Mouse (Mus musculus): ENCODE results near the gene Slc8a1. TPM values are rescaled to one million over a fixed set of nuclear protein-coding genes. Genes with fewer than 3 reads are reported as not detected.

Slc8a1 gene
- polyA plus RNA-seq (2017; shearing (Covaris generic)), result under 1 TPM in 1 of 2 experiments, not detected in 1; 0.03 TPM

DNA sequence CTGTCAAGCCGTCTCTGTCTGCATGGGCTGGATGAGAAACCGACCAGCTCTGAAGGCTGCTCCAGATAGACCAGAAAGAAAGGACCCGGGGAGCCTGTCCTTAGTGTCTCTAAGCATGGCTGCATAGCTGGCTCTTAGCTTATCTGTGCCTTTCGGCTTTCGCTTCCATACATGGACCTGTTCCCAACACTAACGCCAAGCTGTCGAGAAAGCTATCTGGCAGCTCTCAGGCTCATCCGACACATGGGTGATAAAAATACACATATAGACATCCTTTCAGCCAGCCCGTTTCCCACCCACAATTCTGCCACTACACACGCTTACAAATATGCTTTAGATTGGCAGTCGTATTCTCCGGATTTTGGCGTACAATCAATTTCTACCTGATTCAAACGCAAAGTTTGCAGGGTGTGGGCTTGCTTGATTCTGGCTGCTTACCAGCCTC lies at the start of gene Slc8a1:
Gene Slc8a1 (minus strand): TSS at position 67 of the 445 bp plus-strand sequence.
- no peak for ATAC-seq

DNA sequence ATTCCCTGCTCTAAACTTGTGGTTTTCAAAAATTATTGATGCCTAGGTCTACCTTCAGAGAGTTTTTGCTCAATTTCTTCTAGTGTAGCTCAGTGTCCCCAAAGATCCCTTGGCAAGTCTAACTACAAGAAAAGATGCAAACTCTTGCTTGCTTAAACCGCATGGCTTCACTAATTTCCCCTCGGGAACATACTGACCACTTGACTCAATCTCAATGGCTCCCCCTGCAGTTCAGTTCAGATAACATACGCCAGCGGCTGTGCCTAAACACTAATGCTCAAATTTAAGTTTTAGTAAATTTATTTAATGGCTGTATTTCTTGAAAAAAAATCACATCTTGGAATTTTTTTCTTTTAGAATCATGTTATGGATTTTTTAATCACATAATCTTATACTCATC lies 49.2 kb upstream of the Slc8a1 start:
- no peak for ATAC-seq

DNA sequence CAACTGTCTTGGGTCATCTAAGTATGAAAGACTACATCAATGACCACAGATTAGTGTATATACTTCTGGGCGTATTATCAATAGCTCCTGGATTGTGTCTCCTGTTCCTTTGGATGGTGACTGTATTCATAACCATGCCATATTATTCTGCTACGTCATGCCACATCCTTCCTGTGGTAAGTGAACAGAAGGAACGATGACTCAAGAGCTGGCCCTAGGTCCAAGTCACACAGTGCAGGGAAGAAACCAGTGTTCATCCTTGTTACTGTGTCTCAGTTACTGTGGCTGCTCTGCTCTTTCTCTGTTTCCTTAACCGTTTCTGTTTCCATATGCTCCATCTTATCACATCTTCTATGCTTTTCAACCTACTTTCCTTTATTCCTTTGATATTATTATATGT lies 44.1 kb upstream of the Slc8a1 start:
- ATAC-seq, result no peak

DNA sequence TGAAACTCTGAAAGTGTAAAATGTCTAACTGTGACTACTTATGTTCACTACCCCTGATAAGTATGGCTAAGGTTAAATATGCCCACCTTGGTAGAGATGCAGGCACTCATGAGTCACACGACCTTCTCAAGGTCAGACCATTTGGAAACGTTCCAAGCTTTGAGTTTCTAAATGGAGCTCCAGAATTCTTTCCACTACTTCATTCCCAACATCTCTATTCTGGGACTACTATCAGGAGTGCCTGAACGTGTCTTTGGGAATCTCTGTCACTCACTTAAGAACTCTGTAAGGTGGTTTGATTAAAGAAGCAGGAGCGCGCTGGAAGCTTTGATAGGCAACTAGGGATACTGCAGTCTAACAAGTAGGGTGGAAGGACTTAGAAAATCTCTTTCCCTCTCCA lies 43.3 kb upstream of the Slc8a1 start:
- ATAC-seq, result no peak

DNA sequence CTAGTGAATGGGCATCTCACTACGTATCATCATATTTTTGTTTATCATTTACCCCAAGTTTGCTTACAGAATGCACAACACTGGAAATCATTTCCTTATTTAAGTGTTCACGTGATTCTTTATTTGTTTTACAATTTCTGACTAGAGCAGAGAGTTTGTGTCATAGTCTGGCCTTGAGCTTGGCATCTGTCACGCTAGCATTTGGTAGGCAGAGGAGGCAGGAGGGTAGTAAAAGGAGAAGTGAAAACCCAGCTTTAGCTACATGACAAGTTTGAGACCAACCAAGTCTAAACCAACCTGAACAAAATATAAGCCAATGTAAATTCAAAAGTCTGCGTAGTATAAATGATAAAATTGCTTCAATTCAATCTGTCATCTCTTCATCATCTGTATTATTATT lies 41.7 kb upstream of the Slc8a1 start:
- no peak for ATAC-seq

DNA sequence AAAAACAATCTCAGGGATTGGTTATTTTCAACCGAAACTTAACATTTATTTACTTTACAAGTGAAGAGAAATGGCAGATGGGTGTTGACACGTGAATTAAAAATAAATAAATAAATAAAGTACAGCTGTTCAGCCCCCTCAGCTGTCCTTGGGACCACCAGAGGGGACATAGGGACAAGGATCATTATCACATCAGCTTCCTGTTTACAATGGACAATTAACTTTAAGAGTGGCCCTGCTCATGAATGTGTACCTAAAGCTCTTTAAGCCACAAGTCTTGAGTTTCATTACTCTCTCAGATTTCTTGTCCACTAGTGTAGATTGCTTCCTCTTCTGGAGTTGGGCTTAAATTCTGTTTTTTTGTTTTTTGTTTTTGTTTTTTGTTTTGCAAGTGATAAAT lies 12.5 kb upstream of the Slc8a1 start:
- ATAC-seq, result no peak

DNA sequence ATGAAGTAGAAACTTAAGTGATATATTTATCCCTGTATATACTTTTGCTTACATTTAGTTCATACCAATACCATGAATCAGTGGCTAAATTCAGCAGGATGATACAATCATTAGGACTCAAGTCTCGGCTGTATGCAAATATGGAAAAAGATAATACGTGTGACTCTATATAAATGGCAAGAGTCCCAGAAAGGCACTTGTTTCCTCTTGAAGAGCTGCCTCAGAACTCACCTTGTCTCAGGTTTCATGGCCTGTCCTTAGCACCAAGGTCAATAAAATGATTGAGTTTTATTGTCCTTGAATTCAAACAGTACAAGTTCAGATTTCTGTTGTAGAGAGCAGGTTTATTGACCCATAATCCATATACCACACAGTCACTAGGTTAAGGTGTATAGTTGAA lies 4.9 kb upstream of the Slc8a1 start:
- ATAC-seq, result no peak

DNA sequence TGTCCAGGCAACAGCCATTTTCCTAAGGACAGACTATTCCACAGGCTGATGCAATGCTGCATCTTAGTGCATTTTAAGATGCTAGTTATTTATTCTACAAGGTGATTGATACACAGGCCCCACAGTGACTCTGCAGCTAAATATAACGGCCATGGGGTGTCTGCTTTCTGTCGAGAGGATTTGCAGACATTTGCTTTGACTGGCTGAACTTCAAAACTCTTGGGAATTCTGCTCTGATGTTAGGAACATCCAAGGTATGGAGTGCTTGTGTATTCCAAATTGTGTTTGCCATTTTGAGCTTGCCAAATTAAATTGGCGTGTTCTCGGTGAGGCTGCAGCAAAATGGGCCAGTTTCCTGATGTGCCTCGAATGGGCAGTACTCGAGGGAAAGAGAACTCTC lies 2.4 kb upstream of the Slc8a1 start:
- ATAC-seq, result no peak

DNA sequence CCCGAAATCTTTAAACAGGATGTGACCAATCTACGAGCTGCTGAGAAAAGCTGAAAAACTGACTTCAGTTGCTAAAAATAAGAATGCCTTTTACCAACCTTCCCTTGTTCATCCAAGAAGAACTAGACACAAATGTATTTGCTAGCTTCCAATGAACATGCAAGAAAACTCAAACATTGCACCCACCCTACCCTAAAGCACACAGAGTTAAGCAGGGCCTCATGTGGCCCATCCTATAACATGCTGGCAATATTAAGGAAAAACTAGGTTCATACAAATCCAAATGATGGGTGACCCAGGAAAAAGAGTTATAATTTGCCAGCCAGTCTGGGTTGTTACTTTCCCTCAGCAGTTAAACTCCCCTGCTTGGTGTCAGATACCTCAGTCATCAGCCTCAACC lies 398 bp downstream of the Slc8a1 start:
- ATAC-seq, result no peak

DNA sequence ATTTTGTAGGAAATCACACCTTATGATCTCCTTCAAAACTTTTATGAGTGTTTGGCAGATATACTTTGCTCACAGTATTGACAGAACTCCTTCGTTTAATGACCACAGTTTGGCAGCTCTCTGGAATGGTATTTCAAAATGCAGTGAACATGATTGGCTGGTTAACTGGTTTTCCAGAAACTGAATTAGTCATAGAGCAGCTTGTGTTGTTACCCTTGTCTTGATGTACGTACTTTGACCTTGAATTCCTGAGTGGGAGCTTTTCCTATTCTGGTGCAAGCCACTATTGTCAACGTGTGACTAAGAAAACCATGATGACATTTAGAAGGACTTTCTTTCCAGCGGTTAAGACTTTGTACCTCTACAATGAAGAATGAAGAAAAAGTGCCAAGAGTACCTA lies 868 bp downstream of the Slc8a1 start:
- ATAC-seq, result no peak

DNA sequence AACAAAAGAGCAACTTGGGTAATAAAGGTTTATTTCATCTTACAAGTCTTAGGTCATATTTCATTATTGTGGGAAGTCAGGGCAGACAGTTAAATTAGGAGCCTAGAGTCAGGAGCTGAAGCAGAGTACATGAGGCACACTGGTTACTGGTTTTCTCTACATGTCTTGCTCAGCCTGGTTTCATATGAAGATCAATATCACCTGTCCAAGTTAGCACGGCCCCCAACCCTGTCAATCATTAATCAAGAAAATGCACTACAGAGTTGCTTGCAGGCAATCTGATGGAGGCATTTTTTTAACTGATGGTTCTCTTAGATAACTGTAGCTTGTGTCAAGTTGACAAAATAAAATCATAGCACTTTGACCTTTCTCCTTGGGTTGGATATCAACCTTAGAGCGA lies 2.6 kb downstream of the Slc8a1 start:
- ATAC-seq, result no peak

DNA sequence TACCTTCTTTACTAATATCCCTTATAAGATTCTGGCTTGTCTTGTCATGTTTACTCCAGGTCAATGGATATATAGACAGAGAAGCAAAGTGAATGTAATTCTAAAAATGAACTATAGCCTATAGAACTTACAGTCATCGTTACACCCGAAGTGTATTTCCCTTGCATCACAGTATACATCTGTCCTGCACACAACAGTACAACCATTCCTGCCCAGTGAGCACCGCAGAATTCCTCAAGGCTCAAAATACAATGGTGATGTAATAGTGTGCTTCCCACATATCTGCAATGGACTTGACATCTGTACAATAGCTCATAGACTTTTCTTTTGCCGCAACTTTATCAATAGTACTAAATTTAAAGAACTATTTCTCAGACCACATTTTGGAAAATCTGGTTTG lies 8.3 kb downstream of the Slc8a1 start:
- no peak for ATAC-seq

DNA sequence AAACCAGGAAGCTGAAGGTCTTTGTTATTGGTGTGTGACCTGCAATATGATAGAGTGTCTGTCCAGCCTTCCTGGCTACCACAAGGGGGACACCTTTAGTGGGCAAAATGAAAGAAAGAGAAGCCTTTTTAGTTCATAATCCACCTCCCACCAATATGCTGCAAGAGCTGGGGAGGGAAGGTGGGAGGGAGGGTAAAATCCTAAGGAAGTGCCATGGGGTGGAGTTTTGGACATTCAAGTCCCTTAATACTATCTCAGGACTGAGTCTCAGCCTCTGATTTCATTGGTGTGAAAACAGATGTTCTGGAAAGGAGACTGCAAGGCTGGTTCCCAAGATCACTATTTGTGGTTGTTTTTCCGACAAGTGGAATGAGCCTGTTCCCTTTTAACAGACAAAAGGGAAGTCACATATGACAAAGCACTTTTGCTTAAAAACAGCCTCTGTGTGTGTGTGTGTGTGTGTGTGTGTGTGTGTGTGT lies 25.9 kb downstream of the Slc8a1 start:
- ATAC-seq, result no peak

DNA sequence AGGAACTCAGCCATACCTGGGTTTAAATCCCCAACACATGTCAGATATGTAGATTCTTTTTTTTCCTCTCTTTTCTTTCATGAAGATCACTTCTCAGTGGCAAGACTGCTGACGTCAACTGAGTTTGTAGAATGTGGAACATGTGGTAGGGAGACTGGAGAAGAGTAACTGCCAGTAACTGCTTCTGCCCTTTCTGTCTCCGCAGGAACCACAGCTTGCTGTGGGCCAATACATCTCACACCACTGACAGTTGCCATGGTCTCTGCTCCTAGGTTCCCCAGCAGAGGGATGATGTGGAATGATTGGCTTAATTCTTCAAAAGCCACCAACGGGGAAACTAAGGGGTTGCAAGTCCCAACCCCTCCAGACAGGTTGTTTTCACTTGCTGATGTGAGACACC lies 33.4 kb downstream of the Slc8a1 start:
- ATAC-seq, result no peak

DNA sequence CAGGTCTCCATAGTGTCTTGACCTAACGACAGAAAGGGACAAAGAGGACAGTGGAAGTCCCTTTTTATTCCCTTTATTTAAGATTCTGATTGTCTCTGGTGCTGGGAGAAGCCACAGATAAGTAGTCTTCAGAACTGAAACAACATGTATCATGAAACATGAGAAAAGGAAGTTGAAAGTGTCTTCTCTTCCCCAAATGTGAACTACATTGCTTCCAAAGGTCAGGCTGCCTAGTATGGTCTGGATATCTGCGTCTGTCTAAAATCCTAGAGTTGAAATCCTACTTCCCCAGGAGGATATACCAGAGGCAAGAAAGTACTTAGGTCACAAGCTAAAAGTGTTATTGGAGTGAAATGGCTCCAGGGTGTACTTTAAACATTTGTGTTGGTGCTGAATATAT lies 34.9 kb downstream of the Slc8a1 start:
- ATAC-seq, result no peak

DNA sequence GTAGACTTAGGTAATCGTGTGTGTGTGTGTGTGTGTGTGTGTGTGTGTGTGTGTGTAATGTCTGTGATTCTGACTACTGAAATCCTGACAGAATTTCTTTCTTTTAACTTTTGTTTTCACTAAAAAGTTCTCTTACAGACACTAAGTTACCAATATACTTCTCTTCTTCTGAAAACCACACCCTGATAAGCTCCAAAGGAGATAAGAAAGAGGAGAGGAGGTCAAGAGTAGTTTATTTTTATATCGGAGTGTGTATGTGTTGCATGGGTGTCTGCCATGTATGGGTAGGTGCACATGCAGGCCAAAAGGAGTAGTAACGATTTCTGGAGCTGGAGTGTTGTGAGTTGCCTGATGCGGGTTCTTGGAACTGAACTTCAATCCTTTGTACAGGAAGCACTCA lies 36.5 kb downstream of the Slc8a1 start:
- ATAC-seq, result no peak

DNA sequence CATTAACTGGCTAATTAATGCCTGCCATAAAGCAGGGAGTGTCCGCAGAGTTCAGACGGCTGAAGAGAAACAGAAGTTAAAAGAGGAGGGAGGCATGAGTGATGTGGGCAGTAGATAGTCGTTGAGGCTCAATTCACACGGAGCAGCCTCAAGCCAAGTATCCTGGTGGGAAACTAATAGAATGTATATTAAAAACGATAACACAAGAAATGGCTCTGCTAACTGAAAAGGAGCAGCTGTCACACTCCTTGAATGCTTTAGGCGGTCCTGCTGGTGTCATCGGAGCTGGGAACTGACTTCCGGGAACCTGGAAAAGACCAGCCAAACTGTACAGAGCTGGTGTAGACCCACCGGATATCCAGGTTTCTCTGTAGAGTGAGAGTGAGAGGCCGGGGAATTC lies 39.4 kb downstream of the Slc8a1 start:
- no peak for ATAC-seq

DNA sequence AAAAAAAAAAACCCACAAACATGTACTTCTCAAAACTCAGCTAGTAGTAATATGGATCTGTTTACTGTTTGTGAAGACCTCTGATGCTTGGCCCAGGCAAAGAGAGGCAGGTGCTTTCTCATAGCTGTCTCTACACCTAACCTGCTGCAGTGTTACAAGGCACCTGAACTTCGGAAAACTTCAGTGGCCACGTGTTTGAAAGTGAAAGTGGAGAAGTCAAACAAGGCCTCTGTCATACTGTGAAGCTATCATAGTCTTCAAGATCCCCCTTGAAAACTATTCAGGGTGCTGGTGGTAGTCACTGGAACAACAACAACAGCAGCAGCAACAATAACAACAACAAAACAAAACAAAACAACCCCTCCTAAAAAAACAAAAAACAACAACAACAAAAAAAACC lies 40.5 kb downstream of the Slc8a1 start:
- ATAC-seq, result no peak

DNA sequence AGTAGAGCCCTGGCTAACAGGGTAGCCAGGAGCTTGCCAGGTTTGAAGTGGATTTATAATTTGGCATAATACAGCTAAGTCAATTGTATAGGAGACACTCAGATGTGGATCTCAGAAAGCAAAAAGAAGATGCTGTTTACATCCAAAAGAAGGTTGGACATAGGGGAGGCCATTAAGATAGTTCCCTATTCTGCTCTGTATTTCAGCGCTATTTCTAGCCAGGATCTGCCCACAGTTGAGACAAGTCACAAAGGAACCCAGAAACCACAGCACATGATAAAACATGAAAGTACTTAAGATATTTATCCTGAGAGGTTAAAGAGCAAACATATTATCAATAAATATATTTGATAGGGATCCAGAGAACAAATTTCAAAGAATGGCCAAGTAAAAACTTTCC lies 43.2 kb downstream of the Slc8a1 start:
- no peak for ATAC-seq

DNA sequence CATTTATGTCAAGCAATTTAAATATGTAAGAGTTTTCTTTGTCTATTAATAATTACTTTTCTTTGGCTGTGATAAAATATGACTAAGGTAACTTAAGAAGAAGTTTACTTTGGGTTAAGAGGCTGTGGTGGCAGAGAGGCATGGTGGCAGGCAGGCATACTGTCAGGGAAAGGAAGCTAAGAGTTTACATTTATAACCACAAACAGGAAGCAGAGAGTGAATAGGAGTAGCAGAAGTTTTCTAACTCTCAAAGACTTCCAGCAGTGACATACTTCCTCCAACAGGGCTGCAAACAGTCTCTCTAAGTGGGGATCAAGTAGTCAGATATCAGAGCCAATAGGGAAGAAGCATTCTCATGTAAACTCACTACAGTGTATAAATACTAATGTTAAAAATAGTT lies 58.6 kb downstream of the Slc8a1 start:
- ATAC-seq, result no peak

DNA sequence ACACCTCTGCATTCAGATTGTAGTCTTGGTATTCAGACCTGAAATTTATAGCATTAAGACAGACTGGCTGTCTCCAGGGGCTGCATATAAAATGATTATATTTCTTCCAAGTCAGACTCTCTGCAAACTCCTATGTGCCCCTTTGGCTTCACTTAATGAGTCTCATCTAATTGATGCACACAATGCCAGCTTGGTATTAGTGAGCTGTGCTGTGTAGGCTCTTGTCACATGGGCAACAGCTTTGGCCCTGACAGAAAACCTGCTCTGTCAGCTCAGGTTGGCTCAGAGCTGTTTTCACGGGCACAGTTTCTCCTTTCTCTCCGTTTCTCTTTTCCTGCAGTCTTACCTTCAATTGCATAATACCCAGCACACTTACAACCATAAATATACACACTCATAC lies 60.7 kb downstream of the Slc8a1 start:
- ATAC-seq, result no peak

DNA sequence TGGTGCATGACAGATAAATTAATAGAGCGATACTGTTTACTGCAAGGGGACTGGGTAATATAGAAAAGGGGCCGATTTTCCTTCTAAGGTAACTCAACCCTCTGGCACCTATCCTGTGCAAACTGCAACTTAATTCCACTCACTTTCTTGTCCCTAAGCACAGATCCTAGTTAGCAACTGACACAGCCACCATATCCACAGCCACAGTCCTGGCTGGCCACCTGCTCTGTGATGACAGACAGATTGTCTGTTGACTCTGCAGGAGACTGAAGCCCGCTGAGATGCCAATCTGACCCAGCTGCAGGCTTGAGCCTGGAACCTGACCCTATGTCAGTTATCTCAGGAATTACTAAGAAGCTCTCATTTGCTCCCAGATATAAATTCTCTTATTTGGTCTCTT lies 62.0 kb downstream of the Slc8a1 start:
- ATAC-seq, result no peak

DNA sequence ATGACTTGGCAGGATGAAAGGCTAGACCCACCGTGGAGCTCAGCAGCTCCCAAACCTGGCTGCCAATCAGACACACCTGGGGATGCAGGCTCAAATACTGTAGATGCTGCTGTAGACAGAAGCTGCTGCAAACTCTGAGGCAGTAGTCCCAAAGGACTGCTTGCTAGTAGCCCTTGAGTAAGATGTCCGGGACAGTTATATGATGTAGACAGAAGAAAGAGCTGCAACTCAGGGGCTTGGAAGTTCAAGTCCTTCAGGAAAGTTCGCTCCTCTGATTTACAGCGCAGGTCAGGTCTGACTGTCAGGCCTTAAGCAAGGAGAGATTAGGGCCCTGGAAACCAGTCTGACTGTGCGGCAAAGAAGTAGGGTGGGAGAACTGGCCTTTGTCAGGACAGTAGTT lies 66.9 kb downstream of the Slc8a1 start:
- ATAC-seq, result no peak

DNA sequence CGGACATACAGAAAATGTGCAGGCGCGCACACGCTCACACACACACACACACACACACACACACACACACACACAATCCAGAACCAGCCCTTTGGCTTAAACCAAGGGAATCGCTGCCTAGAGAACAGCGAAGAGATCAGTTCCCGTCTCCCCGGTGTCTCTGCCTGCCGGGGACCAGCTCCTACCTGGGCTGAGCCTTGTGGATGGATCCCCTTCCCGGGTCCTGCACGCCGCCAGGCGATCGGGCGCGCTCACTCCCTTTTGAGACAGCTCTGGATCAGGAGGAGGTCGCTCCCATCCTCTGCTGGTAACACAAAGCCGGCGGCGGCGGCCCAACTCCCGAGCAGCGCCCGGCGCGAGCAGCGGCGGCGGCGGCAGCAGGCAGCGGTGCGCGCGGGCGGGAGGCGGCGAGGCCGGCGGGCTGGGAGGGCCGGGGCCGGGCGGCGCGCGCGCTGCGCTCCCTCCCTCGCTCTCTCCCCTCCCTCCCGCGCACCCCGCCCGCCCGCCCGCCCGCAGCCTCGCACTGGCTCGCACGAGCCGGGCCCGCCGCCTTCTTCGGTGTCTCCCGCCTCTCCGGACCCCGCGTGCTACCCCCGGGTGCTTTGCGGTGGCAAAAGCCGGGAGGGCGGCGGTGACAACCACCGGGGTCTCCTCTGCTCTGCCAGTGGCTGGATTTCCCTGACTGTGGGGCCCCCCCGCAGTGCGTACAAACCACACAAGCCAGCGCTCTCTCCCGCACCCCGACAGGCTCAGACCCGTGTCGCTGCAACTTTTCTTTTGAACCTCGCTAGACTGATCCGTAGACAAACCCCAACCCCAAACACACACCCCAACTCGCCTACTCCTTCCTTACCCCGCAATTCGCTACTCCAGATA lies 68.1 kb downstream of the Slc8a1 start:
- no peak for ATAC-seq
